Mouse (Mus musculus): ENCODE results near the gene Tex11. TPM values are rescaled to one million over a fixed set of nuclear protein-coding genes. Genes with fewer than 3 reads are reported as not detected.
"Not testable (repeated sequence)": the region's sequence is repeated elsewhere in the genome, so short reads cannot be mapped to it uniquely, and the experiment has no call there.

Tex11 gene
- 0.18 TPM in 1 of 2 replicates, not detected in the other for polyA plus RNA-seq (2014; fragmentation: Nextera tagmentation; extraction: Ambion mirVana)

DNA sequence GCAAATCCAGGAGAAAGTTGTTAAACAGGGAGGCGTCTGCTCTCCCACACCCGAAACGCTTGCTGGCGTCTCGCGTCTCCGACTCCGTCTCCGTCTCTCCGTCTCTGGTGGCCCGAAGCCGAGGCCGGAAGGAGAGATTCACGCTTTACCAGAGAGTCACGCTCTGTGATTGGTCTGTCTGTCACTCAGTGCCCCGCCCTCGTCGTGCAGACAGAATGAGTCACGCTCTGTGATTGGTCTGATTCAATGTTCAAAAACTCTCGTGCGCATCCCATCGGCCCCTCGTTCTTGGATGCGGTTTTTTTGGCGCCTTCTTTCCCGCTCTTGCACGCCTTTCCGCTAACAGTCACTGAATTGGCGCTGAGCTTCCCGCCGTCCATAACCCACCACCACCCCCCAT, at the start of gene Tex11:
Tex11 (minus strand) TSS at position 127 of the 400 bp plus-strand sequence.
- ATAC-seq (replicated peaks; ENCODE audit: low FRiP score, low TSS enrichment, low read depth) (no peak), DNase-seq (ENCODE audit: low spot score) (no peak)
- no peak within 1 kb of the TSS for H3K9ac ChIP-seq (ENCODE audit: low read length)
- H3K4me3 ChIP-seq (ENCODE audit: low read depth, low read length), result no peak within 1 kb of the TSS
- no peaks in the 10 kb centered on the region for H3K36me3 ChIP-seq (ENCODE audit: control insufficient read depth, insufficient read depth, low read length)
- no peak within 1 kb of the TSS for H3K4me2 ChIP-seq (ENCODE audit: low read length)
- no peaks in the 10 kb centered on the region for H3K9me3 ChIP-seq (ENCODE audit: control insufficient read depth, low read length)
- no peaks in the 10 kb centered on the region for H3K4me1 ChIP-seq (replicated peaks; ENCODE audit: control insufficient read depth, insufficient read depth, low read length)
- 89% methylated on average over 31 of the region's 31 CpGs for WGBS
- no peak within 1 kb of the TSS for H3K27ac ChIP-seq (ENCODE audit: low read depth)
- H3K27me3 ChIP-seq (replicated peaks; ENCODE audit: control insufficient read depth, insufficient read depth, low read length), result no peaks in the 10 kb centered on the region

GRCm38 (mm10) chrX:101085920-101086319, 26.5 kb upstream of the Tex11 start, which contains the start of gene Slc7a3:
Gene Slc7a3 (minus strand): TSS chrX:101086020.
- DNase-seq (ENCODE audit: low spot score), result no peak

GRCm38 (mm10) chrX:101085211-101085610, 25.7 kb upstream of the Tex11 start:
- H3K36me3 ChIP-seq (ENCODE audit: control insufficient read depth, insufficient read depth, low read length); DNase-seq (ENCODE audit: low spot score); H3K27ac ChIP-seq (ENCODE audit: low read depth); H3K27me3 ChIP-seq (replicated peaks; ENCODE audit: control insufficient read depth, insufficient read depth, low read length); ATAC-seq (replicated peaks; ENCODE audit: low FRiP score, low TSS enrichment, low read depth); H3K4me1 ChIP-seq (replicated peaks; ENCODE audit: control insufficient read depth, insufficient read depth, low read length); H3K9ac ChIP-seq (ENCODE audit: low read length); H3K9me3 ChIP-seq (ENCODE audit: control insufficient read depth, low read length): not testable (repeated sequence)
- WGBS, result 24% methylated on average over 6 of the region's 9 CpGs
- Histone ChIP-seq H3K4me2 (ENCODE audit: low read length) (peak overlapping the region; percentile 52), H3K4me3 (ENCODE audit: low read depth, low read length) (peak overlapping the region; percentile 23)

More at GRCm38 (mm10) chrX:101085920-101086319, 26.5 kb upstream of the Tex11 start, which contains the start of gene Slc7a3:
- Histone ChIP-seq H3K27me3 (replicated peaks; ENCODE audit: control insufficient read depth, insufficient read depth, low read length) (peaks cover 10% of the 10 kb centered on the region; the same call in 1 of the 2 replicates), H3K4me2 (ENCODE audit: low read length) (peak within 1 kb of the TSS; percentile 52), H3K27ac (ENCODE audit: low read depth) (no peak within 1 kb of the TSS), H3K4me1 (replicated peaks; ENCODE audit: control insufficient read depth, insufficient read depth, low read length) (no peaks in the 10 kb centered on the region), H3K9ac (ENCODE audit: low read length) (no peak within 1 kb of the TSS), H3K36me3 (ENCODE audit: control insufficient read depth, insufficient read depth, low read length) (no peaks in the 10 kb centered on the region), H3K4me3 (ENCODE audit: low read depth, low read length) (peak within 1 kb of the TSS; percentile 23), H3K9me3 (ENCODE audit: control insufficient read depth, low read length) (no peaks in the 10 kb centered on the region)
- WGBS, result 30% methylated on average over 11 of the region's 11 CpGs
- ATAC-seq (replicated peaks; ENCODE audit: low FRiP score, low TSS enrichment, low read depth), result no peak

GRCm38 (mm10) chrX:101084192-101084591, 24.7 kb upstream of the Tex11 start:
- H3K4me2 ChIP-seq (ENCODE audit: low read length), result no peak overlapping the region
- WGBS, result 53% methylated on average over 2 of the region's 2 CpGs
- no peak for DNase-seq (ENCODE audit: low spot score)

GRCm38 (mm10) chrX:101065245-101065644, 5.8 kb upstream of the Tex11 start:
- H3K4me3 ChIP-seq (ENCODE audit: low read depth, low read length), result no peak overlapping the region
- H3K4me2 ChIP-seq (ENCODE audit: low read length), result no peak overlapping the region
- H3K9me3 ChIP-seq (ENCODE audit: control insufficient read depth, low read length), result no peaks in the 10 kb centered on the region
- no peak for DNase-seq (ENCODE audit: low spot score)
- H3K27me3 ChIP-seq (replicated peaks; ENCODE audit: control insufficient read depth, insufficient read depth, low read length), result no peaks in the 10 kb centered on the region
- no peak overlapping the region for H3K9ac ChIP-seq (ENCODE audit: low read length)
- no peaks in the 10 kb centered on the region for H3K4me1 ChIP-seq (replicated peaks; ENCODE audit: control insufficient read depth, insufficient read depth, low read length)
- H3K36me3 ChIP-seq (ENCODE audit: control insufficient read depth, insufficient read depth, low read length), result no peaks in the 10 kb centered on the region
- WGBS, result 78% methylated on average over 1 of the region's 1 CpGs
- H3K27ac ChIP-seq (ENCODE audit: low read depth), result no peak overlapping the region
- ATAC-seq (replicated peaks; ENCODE audit: low FRiP score, low TSS enrichment, low read depth), result no peak

More at GRCm38 (mm10) chrX:101084192-101084591, 24.7 kb upstream of the Tex11 start:
- no peak overlapping the region for H3K27ac ChIP-seq (ENCODE audit: low read depth)
- no peak for ATAC-seq (replicated peaks; ENCODE audit: low FRiP score, low TSS enrichment, low read depth)
- no peaks in the 10 kb centered on the region for H3K36me3 ChIP-seq (ENCODE audit: control insufficient read depth, insufficient read depth, low read length)
- H3K9me3 ChIP-seq (ENCODE audit: control insufficient read depth, low read length), result no peaks in the 10 kb centered on the region
- peaks cover 10% of the 10 kb centered on the region; the same call in 1 of the 2 replicates for H3K27me3 ChIP-seq (replicated peaks; ENCODE audit: control insufficient read depth, insufficient read depth, low read length)
- no peaks in the 10 kb centered on the region for H3K4me1 ChIP-seq (replicated peaks; ENCODE audit: control insufficient read depth, insufficient read depth, low read length)
- no peak overlapping the region for H3K9ac ChIP-seq (ENCODE audit: low read length)
- no peak overlapping the region for H3K4me3 ChIP-seq (ENCODE audit: low read depth, low read length)

DNA sequence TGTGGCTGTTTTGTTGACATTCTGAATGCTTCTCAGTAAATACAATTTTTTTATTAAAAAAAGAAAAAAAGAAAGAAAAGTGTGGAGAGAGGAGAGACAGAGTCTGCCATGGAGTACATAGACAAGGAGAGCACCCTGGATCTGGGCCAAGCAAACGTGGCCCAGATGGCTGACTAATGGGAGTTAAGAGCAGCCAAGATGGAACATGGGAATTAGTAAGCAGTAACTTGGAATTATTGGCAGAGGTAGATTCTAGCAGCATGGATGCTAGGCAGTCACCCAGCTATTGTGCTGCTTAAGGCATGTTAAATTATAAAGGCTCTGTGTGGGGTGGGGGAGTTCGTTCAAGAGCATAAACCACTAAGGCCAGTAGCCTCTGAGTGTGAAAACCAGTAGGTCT, 4.0 kb upstream of the Tex11 start:
- Histone ChIP-seq H3K27me3 (replicated peaks; ENCODE audit: control insufficient read depth, insufficient read depth, low read length) (no peaks in the 10 kb centered on the region), H3K9ac (ENCODE audit: low read length) (no peak overlapping the region), H3K4me3 (ENCODE audit: low read depth, low read length) (no peak overlapping the region), H3K9me3 (ENCODE audit: control insufficient read depth, low read length) (no peaks in the 10 kb centered on the region), H3K4me2 (ENCODE audit: low read length) (no peak overlapping the region), H3K4me1 (replicated peaks; ENCODE audit: control insufficient read depth, insufficient read depth, low read length) (no peaks in the 10 kb centered on the region), H3K27ac (ENCODE audit: low read depth) (no peak overlapping the region), H3K36me3 (ENCODE audit: control insufficient read depth, insufficient read depth, low read length) (no peaks in the 10 kb centered on the region)
- ATAC-seq (replicated peaks; ENCODE audit: low FRiP score, low TSS enrichment, low read depth) (no peak), DNase-seq (ENCODE audit: low spot score) (no peak)
- 49% methylated on average over 2 of the region's 2 CpGs for WGBS

DNA sequence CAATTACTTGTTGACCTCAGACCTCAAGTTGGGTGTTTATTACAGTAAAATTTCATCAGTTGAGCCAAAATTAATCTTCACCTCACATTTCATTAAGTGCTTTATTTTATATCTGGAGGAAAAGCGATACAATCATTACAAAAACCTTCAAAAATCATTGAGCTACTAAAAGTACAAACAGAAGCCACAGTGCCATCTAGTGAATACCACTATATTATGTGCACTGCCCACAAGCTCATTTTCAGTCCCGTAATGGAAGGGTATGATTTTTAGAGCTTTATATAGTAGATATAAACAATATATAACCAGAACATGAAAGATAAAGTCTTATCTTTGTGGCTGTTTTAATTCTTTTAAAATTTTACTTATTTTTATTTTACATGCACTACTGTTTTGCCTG, 115.8 kb downstream of the Tex11 start:
- no peaks in the 10 kb centered on the region for H3K36me3 ChIP-seq (ENCODE audit: control insufficient read depth, insufficient read depth, low read length)
- no peak overlapping the region for H3K9ac ChIP-seq (ENCODE audit: low read length)
- ATAC-seq (replicated peaks; ENCODE audit: low FRiP score, low TSS enrichment, low read depth), result no peak
- no peak overlapping the region for H3K4me3 ChIP-seq (ENCODE audit: low read depth, low read length)
- DNase-seq (ENCODE audit: low spot score), result no peak
- H3K27me3 ChIP-seq (replicated peaks; ENCODE audit: control insufficient read depth, insufficient read depth, low read length), result no peaks in the 10 kb centered on the region
- H3K27ac ChIP-seq (ENCODE audit: low read depth), result no peak overlapping the region
- no peaks in the 10 kb centered on the region for H3K9me3 ChIP-seq (ENCODE audit: control insufficient read depth, low read length)
- no peaks in the 10 kb centered on the region for H3K4me1 ChIP-seq (replicated peaks; ENCODE audit: control insufficient read depth, insufficient read depth, low read length)
- 45% methylated on average over 2 of the region's 2 CpGs for WGBS
- no peak overlapping the region for H3K4me2 ChIP-seq (ENCODE audit: low read length)

- no peaks in the 10 kb centered on the region for H3K9me3 ChIP-seq (ENCODE audit: control insufficient read depth, low read length)
- peaks cover 6% of the 10 kb centered on the region; the same call in 1 of the 2 replicates for H3K27me3 ChIP-seq (replicated peaks; ENCODE audit: control insufficient read depth, insufficient read depth, low read length)
- H3K4me1 ChIP-seq (replicated peaks; ENCODE audit: control insufficient read depth, insufficient read depth, low read length), result no peaks in the 10 kb centered on the region
- DNase-seq (ENCODE audit: low spot score) (no peak), ATAC-seq (replicated peaks; ENCODE audit: low FRiP score, low TSS enrichment, low read depth) (no peak)
- no peak overlapping the region for H3K9ac ChIP-seq (ENCODE audit: low read length)
- H3K4me2 ChIP-seq (ENCODE audit: low read length), result no peak overlapping the region
- no peak overlapping the region for H3K27ac ChIP-seq (ENCODE audit: low read depth)
- no peak overlapping the region for H3K4me3 ChIP-seq (ENCODE audit: low read depth, low read length)
- H3K36me3 ChIP-seq (ENCODE audit: control insufficient read depth, insufficient read depth, low read length), result no peaks in the 10 kb centered on the region
Observed at GRCm38 (mm10) chrX:100839211-100839610, 220.3 kb downstream of the Tex11 start.

- H3K27ac ChIP-seq (ENCODE audit: low read depth), result no peak overlapping the region
- no peak overlapping the region for H3K4me2 ChIP-seq (ENCODE audit: low read length)
- H3K9ac ChIP-seq (ENCODE audit: low read length), result no peak overlapping the region
- H3K9me3 ChIP-seq (ENCODE audit: control insufficient read depth, low read length), result no peaks in the 10 kb centered on the region
- 0 out of 2 replicates have a peak, but pooled peaks cover 6% of the 10 kb centered on the region for H3K27me3 ChIP-seq (replicated peaks; ENCODE audit: control insufficient read depth, insufficient read depth, low read length)
- H3K4me3 ChIP-seq (ENCODE audit: low read depth, low read length), result no peak overlapping the region
- ATAC-seq (replicated peaks; ENCODE audit: low FRiP score, low TSS enrichment, low read depth), result no peak
- no peak for DNase-seq (ENCODE audit: low spot score)
- no peaks in the 10 kb centered on the region for H3K36me3 ChIP-seq (ENCODE audit: control insufficient read depth, insufficient read depth, low read length)
- WGBS, result 84% methylated on average over 2 of the region's 2 CpGs
- no peaks in the 10 kb centered on the region for H3K4me1 ChIP-seq (replicated peaks; ENCODE audit: control insufficient read depth, insufficient read depth, low read length)
Observed at GRCm38 (mm10) chrX:100832806-100833205, 226.7 kb downstream of the Tex11 start.
